Mouse (Mus musculus) C2C12 (cell line): ENCODE measurements around the gene Cct6b. TPM values are rescaled to one million over a fixed set of nuclear protein-coding genes. Genes with fewer than 3 reads are reported as not detected.
"Not testable (repeated sequence)": the region's sequence is repeated elsewhere in the genome, so short reads cannot be mapped to it uniquely, and the experiment has no call there.

ENCODE experiments used
- H3K27me3 ChIP-seq: one replicate; pipeline ENCODE4 v1.6.1; 2011; ENCODE audit not compliant: control insufficient read depth, insufficient read depth, insufficient read length
- H3K36me3 ChIP-seq: one replicate; pipeline ENCODE4 v1.6.1; 2011; ENCODE audit not compliant: control insufficient read depth, insufficient read depth
- H3K4me3 ChIP-seq: one replicate; pipeline ENCODE4 v1.5.1; 2011; ENCODE audit warnings: mild to moderate bottlenecking, control low read depth; ENCODE audit not compliant: poor library complexity, insufficient read depth, severe bottlenecking
- H3K79me2 ChIP-seq: one replicate; pipeline ENCODE4 v1.6.1; 2011; ENCODE audit not compliant: control insufficient read depth, insufficient read depth
- H3K79me3 ChIP-seq: one replicate; pipeline ENCODE4 v1.6.1; 2011; ENCODE audit warnings: low read depth, control low read depth
- H3ac ChIP-seq: one replicate; pipeline ENCODE3; 2011; ENCODE audit warnings: low read depth; ENCODE audit not compliant: control insufficient read depth, insufficient read length
- CEBPB ChIP-seq: IDR thresholded peaks from one replicate; pipeline ENCODE4 v1.6.1; 2011; ENCODE audit warnings: low read depth, mild to moderate bottlenecking, control low read depth, moderate library complexity
- CTCF ChIP-seq: IDR thresholded peaks from one replicate; pipeline ENCODE4 v1.5.1; 2011; ENCODE audit not compliant: control insufficient read depth, insufficient read depth, insufficient read length
- FOSL1 ChIP-seq: IDR thresholded peaks from one replicate; pipeline ENCODE4 v1.8.0; 2011; ENCODE audit warnings: mild to moderate bottlenecking, low read length; ENCODE audit not compliant: poor library complexity, insufficient read depth, severe bottlenecking
- MAX ChIP-seq: IDR thresholded peaks from one replicate; pipeline ENCODE4 v1.6.1; 2011; ENCODE audit warnings: mild to moderate bottlenecking, control low read depth
- MYOD1 ChIP-seq: IDR thresholded peaks from one replicate; pipeline ENCODE4 v1.6.1; 2011; ENCODE audit warnings: low read depth; ENCODE audit not compliant: control insufficient read depth, insufficient read length
- MYOG ChIP-seq: IDR thresholded peaks from one replicate; pipeline ENCODE4 v1.6.1; 2011; ENCODE audit not compliant: control insufficient read depth, insufficient read length; ENCODE audit errors: extremely low read depth
- USF1 ChIP-seq: IDR thresholded peaks from one replicate; pipeline ENCODE4 v1.6.1; 2011; ENCODE audit warnings: low read depth, mild to moderate bottlenecking, control low read depth, moderate library complexity
- polyA plus RNA-seq: library from polyadenylated mRNA; unstranded; fragments of >200 nt; fragmentation: generic; extraction: Trizol; gene quantifications from one replicate; pipeline ENCODE4 v1.2.1, GENCODE M21; 2012; ENCODE audit warnings: missing spikeins

Gene Cct6b
- polyA plus RNA-seq, 1 experiment: 0.08 TPM

DNA sequence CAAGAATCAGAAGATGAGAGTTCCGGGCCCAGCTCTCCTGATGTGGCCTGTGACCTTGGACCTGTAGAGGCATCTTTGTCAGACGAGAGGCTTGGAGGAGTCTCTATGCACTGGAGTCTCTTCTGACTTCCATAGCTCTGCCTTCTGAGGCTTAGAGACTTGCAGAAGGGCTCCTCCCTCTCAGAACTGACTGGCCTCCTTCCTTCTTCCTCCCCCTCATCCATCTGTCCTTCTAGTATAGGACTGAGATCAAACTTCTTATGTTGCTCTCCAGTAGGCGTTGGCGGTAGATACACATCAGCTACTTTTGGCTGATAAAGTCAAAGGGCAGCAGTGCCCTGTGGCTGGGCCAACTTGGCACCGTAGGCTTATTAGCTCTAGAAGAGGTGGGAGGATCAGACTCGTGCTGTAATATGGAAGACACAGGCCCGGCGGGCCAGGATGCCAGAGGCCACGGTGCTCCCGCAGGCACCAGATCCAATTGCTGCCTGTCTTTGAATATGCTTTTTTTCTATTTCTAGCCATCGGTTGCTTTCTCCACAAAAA, 64.2 kb downstream of the Cct6b start:
- Histone ChIP-seq H3ac (no peak overlapping the region), H3K36me3 (no peaks in the 10 kb centered on the region), H3K27me3 (peaks cover 53% of the 10 kb centered on the region), H3K4me3 (no peak overlapping the region), H3K79me2 (no peaks in the 10 kb centered on the region), H3K79me3 (no peaks in the 10 kb centered on the region)
- no peak for TF ChIP-seq FOSL1
- no peak for TF ChIP-seq USF1
- no peak for TF ChIP-seq MYOG
- TF ChIP-seq MYOD1: no peak
- no peak for TF ChIP-seq MAX
- no peak for TF ChIP-seq CTCF
- no peak for TF ChIP-seq CEBPB

DNA sequence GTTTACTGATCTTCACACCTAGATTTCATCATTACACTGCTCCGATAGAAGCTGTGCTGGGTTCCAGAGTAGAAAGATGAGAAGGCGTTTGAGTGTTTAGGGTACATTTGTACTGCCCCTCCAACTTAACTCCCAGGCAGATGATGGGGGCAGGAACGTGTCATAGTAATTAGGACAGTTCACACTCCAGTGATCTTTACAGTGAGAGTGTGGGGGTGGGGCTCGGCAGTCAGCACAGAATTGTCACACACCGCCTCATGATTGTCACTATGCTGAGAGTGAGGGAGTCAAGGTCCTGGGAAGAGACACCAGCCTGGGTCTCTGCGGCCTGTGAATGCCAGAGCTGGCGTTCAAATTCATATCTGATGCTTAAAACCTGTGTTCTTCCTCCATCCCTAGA, 68.2 kb downstream of the Cct6b start:
- Histone ChIP-seq H3ac (no peak overlapping the region), H3K27me3 (peaks cover 25% of the 10 kb centered on the region), H3K79me3 (no peaks in the 10 kb centered on the region), H3K36me3 (no peaks in the 10 kb centered on the region), H3K4me3 (no peak overlapping the region), H3K79me2 (no peaks in the 10 kb centered on the region)
- no peak for TF ChIP-seq MAX
- no peak for TF ChIP-seq MYOG
- TF ChIP-seq CEBPB: no peak

DNA sequence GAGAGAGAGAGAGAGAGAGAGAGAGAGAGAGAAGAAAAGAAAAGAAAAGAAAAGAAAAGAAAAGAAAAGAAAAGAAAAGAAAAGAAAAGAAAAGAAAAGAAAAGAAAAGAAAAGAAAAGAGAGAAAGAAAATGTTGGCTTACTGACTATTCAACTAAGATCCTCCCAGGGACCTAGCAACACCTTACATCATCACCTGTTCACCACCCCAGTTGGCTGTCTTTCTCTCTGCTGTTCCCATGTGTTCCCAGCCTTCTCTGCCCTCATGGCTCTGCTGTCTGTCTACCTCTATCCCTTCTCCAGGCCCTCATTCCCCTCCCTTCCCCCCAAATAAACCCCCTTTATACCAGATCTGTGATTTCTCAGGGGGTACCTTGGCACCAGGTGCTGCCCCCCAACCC, 69.2 kb downstream of the Cct6b start:
- peaks cover 18% of the 10 kb centered on the region for H3K27me3 ChIP-seq
- H3K79me3 ChIP-seq, H3K79me2 ChIP-seq, H3ac ChIP-seq, H3K36me3 ChIP-seq, H3K4me3 ChIP-seq: not testable (repeated sequence)

DNA sequence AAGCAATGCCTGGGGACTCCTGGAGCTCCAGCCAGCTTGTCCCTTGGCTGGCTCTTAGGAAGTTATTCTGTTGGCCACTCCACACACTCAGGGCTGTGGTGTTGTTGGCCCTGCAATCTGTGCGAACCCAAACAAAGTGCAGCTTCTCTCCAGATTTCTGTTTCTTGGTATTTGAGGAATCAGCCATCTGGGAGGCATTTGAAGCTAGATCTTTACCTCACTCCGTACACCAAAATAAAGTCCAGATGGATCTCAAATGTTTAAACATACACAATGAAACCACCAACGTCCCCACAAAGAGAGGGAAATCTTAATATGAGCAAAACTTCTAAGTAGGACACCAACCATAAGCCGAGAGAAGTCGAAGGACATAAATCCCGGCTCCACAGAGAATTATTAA, 71.5 kb downstream of the Cct6b start:
- TF ChIP-seq USF1: no peak
- TF ChIP-seq CEBPB: no peak
- TF ChIP-seq MAX: no peak
- TF ChIP-seq MYOD1: no peak
- TF ChIP-seq FOSL1: no peak
- TF ChIP-seq MYOG: no peak
- TF ChIP-seq CTCF: no peak
- Histone ChIP-seq H3K79me2 (no peaks in the 10 kb centered on the region), H3K4me3 (no peak overlapping the region), H3K36me3 (no peaks in the 10 kb centered on the region), H3K79me3 (no peaks in the 10 kb centered on the region), H3K27me3 (peaks cover 2% of the 10 kb centered on the region), H3ac (no peak overlapping the region)

DNA sequence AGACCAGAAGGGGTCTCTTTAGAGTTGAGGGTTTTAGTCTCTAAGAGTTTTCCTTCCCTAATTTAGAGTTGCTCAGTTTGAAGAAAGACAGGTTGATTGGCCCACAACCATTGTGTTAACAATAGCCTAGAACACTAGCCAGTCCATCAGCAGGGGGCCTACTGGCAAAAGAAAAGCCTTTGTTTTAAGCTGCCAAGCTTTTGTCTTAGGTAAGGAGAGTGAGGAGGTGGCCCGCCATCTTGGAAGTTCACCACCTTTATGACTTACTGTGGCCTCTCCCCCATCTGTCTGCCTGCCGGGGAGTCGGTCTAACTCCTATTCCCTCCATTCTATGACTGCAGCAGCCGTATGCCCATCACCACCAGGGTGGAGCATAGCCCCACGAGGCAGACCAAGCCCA, 73.6 kb downstream of the Cct6b start:
- TF ChIP-seq MYOG (no peak), USF1 (no peak), FOSL1 (no peak), MAX (no peak), CTCF (no peak), CEBPB (no peak), MYOD1 (no peak)
- H3K4me3 ChIP-seq: no peak overlapping the region
- H3K79me2 ChIP-seq: no peaks in the 10 kb centered on the region
- no peaks in the 10 kb centered on the region for H3K27me3 ChIP-seq
- H3K36me3 ChIP-seq: no peaks in the 10 kb centered on the region
- no peak overlapping the region for H3ac ChIP-seq
- no peaks in the 10 kb centered on the region for H3K79me3 ChIP-seq

DNA sequence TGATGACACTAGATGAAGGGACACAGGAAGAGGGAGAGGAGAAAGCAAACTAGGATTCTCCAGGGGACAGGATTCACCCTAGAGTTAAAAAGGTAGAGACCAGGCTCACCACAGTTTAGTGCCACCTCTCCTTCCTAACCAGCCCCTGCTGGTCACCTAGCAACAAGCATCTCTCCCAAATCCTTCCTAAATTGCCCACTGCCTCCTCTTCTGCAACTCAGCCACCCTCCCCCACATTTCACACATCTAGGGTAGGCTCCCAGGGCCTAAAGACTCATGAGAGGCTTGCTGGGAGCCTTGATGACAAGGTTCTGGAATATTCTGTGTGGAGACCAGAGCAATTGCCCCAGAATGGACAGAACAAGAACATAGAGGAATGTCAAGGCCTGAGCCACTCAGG, 76.5 kb downstream of the Cct6b start:
- no peak overlapping the region for H3ac ChIP-seq
- H3K36me3 ChIP-seq: no peaks in the 10 kb centered on the region
- H3K79me3 ChIP-seq: no peaks in the 10 kb centered on the region
- H3K79me2 ChIP-seq: no peaks in the 10 kb centered on the region
- H3K4me3 ChIP-seq: no peak overlapping the region
- TF ChIP-seq FOSL1 (no peak), MAX (no peak), MYOG (no peak), MYOD1 (no peak), CTCF (no peak)
- H3K27me3 ChIP-seq: peaks cover 5% of the 10 kb centered on the region

DNA sequence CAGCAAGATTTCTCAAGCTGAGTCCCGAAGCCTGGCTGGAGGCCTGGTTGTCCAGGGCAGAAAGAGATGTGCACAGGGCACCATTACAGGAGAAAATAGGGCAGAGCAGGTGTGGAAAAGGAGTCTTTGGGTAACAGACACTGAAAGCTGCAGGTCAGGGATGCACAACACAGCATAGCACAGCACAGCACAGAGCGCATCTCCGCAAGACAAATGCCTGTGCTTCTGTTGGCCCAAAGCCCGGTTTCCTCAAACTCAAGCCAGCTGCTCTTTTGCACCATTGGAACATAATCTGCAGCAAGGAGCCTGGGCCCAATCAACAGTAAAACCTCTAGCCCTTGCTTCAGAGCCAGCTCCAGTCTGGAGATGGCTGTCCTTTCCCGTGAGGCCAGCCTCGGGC, 79.4 kb downstream of the Cct6b start:
- no peaks in the 10 kb centered on the region for H3K79me3 ChIP-seq
- no peaks in the 10 kb centered on the region for H3K79me2 ChIP-seq
- TF ChIP-seq USF1: no peak
- TF ChIP-seq CTCF: no peak
- no peak for TF ChIP-seq FOSL1
- no peak for TF ChIP-seq MYOG
- no peak for TF ChIP-seq CEBPB
- no peak for TF ChIP-seq MYOD1
- no peak for TF ChIP-seq MAX
- no peak overlapping the region for H3ac ChIP-seq
- no peak overlapping the region for H3K4me3 ChIP-seq
- peaks cover 7% of the 10 kb centered on the region for H3K27me3 ChIP-seq
- no peaks in the 10 kb centered on the region for H3K36me3 ChIP-seq
